Mouse (Mus musculus): ENCODE results near the gene Tmem163. TPM values are rescaled to one million over a fixed set of nuclear protein-coding genes. Genes with fewer than 3 reads are reported as not detected.

The Tmem163 gene
- total and polyA plus RNA-seq, 3 experiments: 5.2 to 21.6 (median 6.5) TPM

- no peak overlapping the region for H3K9ac ChIP-seq (ENCODE audit: low read depth, low read length)
- H3K4me3 ChIP-seq: no peak overlapping the region
- DNase-seq: no peak
- no peaks in the 10 kb centered on the region for H3K27me3 ChIP-seq (ENCODE audit: control insufficient read depth, insufficient read depth, low read length)
- no peaks in the 10 kb centered on the region for H3K36me3 ChIP-seq (ENCODE audit: control insufficient read depth, insufficient read depth, low read length)
- no peaks in the 10 kb centered on the region for H3K79me2 ChIP-seq (replicated peaks; ENCODE audit: control insufficient read depth, insufficient read depth, low read length)
- no peak overlapping the region for H3K27ac ChIP-seq
- H3K4me1 ChIP-seq (ENCODE audit: control insufficient read depth, insufficient read depth, low read length): no peaks in the 10 kb centered on the region
- 82% methylated on average over 7 of the region's 7 CpGs for WGBS
- intact Hi-C loops (cut with DNase I): loop anchor here (1.0 to 5.0 kb wide), 3 partner anchors 47 to 447 kb away; no protein-coding TSS in a partner anchor
- no peak for TF ChIP-seq CTCF (IDR thresholded peaks at IDR 0.05)
- no peak for TF ChIP-seq POLR2A (IDR thresholded peaks at IDR 0.05; ENCODE audit: insufficient read depth, low read depth, low read length)
- no peak for TF ChIP-seq EP300 (IDR thresholded peaks at IDR 0.05; ENCODE audit: insufficient read depth, low read depth, low read length)
These were observed 219.8 kb downstream of the Tmem163 start for GRCm38 (mm10) chr1:127459576-127459975.

GRCm38 (mm10) chr1:127459015-127459451 lies 220.3 kb downstream of the Tmem163 start:
- Histone ChIP-seq H3K79me2 (replicated peaks; ENCODE audit: control insufficient read depth, insufficient read depth, low read length) (no peaks in the 10 kb centered on the region), H3K4me3 (no peak overlapping the region), H3K9ac (ENCODE audit: low read depth, low read length) (no peak overlapping the region), H3K36me3 (ENCODE audit: control insufficient read depth, insufficient read depth, low read length) (no peaks in the 10 kb centered on the region), H3K27me3 (ENCODE audit: control insufficient read depth, insufficient read depth, low read length) (no peaks in the 10 kb centered on the region), H3K27ac (no peak overlapping the region), H3K4me1 (ENCODE audit: control insufficient read depth, insufficient read depth, low read length) (no peaks in the 10 kb centered on the region)
- peak; percentile 53 to 55 for DNase-seq
- intact Hi-C loops (cut with DNase I): loop anchor here (1.0 to 5.0 kb wide), 3 partner anchors 47 to 446 kb away; no protein-coding TSS in a partner anchor
- no peak for TF ChIP-seq POLR2A (IDR thresholded peaks at IDR 0.05; ENCODE audit: insufficient read depth, low read depth, low read length)
- TF ChIP-seq CTCF (IDR thresholded peaks at IDR 0.05): peak; percentile 91; the same call in 1 of the 2 replicates
- TF ChIP-seq EP300 (IDR thresholded peaks at IDR 0.05; ENCODE audit: insufficient read depth, low read depth, low read length): peak; percentile 72; the same call in 1 of the 2 replicates
- 20% methylated on average over 6 of the region's 6 CpGs for WGBS

DNA sequence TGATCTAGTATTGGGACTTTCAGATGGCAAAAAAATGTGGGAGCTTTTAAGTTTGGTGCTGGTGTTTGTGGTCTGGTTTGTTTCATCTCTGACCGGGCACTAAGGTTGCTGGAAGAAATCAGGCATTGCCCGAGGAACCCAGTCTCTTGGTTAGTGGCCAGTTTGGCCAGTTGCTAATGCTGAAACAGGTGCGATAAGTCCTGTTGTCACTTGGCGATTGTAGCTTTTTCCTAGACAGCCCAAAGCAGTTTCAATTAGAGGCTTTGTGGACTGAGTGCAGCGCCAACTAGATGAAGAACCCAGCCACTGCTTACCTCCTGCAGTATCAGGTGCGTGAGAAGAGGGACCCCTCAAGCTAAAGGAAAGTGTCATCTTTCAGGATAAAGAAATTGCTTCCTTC lies 226.0 kb downstream of the Tmem163 start:
- no peak for TF ChIP-seq EP300 (IDR thresholded peaks at IDR 0.05; ENCODE audit: insufficient read depth, low read depth, low read length)
- no peak for TF ChIP-seq CTCF (IDR thresholded peaks at IDR 0.05)
- no peak for TF ChIP-seq POLR2A (IDR thresholded peaks at IDR 0.05; ENCODE audit: insufficient read depth, low read depth, low read length)

GRCm38 (mm10) chr1:127444836-127445485 lies 234.4 kb downstream of the Tmem163 start:
- no peaks in the 10 kb centered on the region for H3K79me2 ChIP-seq (replicated peaks; ENCODE audit: control insufficient read depth, insufficient read depth, low read length)
- 49% methylated on average over 5 of the region's 5 CpGs for whole genome bisulfite sequencing

More for the DNA sequence above, 226.0 kb downstream of the Tmem163 start:
- Histone ChIP-seq H3K27me3 (ENCODE audit: control insufficient read depth, insufficient read depth, low read length) (no peaks in the 10 kb centered on the region), H3K36me3 (ENCODE audit: control insufficient read depth, insufficient read depth, low read length) (no peaks in the 10 kb centered on the region), H3K79me2 (replicated peaks; ENCODE audit: control insufficient read depth, insufficient read depth, low read length) (no peaks in the 10 kb centered on the region), H3K4me1 (ENCODE audit: control insufficient read depth, insufficient read depth, low read length) (no peaks in the 10 kb centered on the region), H3K4me3 (no peak overlapping the region), H3K27ac (no peak overlapping the region), H3K9ac (ENCODE audit: low read depth, low read length) (no peak overlapping the region)
- intact Hi-C loops (cut with DNase I): no loop called here
- WGBS: 90% methylated on average over 6 of the region's 6 CpGs
- no peak for DNase-seq

GRCm38 (mm10) chr1:127442880-127443877 lies 236.2 kb downstream of the Tmem163 start:
- peaks cover 11% of the 10 kb centered on the region for H3K4me1 ChIP-seq (ENCODE audit: control insufficient read depth, insufficient read depth, low read length)
- no peak overlapping the region for H3K9ac ChIP-seq (ENCODE audit: low read depth, low read length)
- whole genome bisulfite sequencing: 42% methylated on average over 14 of the region's 14 CpGs
- H3K27me3 ChIP-seq (ENCODE audit: control insufficient read depth, insufficient read depth, low read length): no peaks in the 10 kb centered on the region
- H3K36me3 ChIP-seq (ENCODE audit: control insufficient read depth, insufficient read depth, low read length): no peaks in the 10 kb centered on the region
- no peak overlapping the region for H3K27ac ChIP-seq
- peak in 1 of 2 experiments; percentile 20 for DNase-seq
- no peaks in the 10 kb centered on the region for H3K79me2 ChIP-seq (replicated peaks; ENCODE audit: control insufficient read depth, insufficient read depth, low read length)
- intact Hi-C loops (cut with DNase I): no loop called here
- no peak overlapping the region for H3K4me3 ChIP-seq
- TF ChIP-seq EP300 (IDR thresholded peaks at IDR 0.05; ENCODE audit: insufficient read depth, low read depth, low read length): no peak
- TF ChIP-seq CTCF (IDR thresholded peaks at IDR 0.05): no peak
- no peak for TF ChIP-seq POLR2A (IDR thresholded peaks at IDR 0.05; ENCODE audit: insufficient read depth, low read depth, low read length)

More at GRCm38 (mm10) chr1:127444836-127445485, 234.4 kb downstream of the Tmem163 start:
- Histone ChIP-seq H3K36me3 (ENCODE audit: control insufficient read depth, insufficient read depth, low read length) (no peaks in the 10 kb centered on the region), H3K4me1 (ENCODE audit: control insufficient read depth, insufficient read depth, low read length) (peaks cover 11% of the 10 kb centered on the region), H3K4me3 (no peak overlapping the region), H3K9ac (ENCODE audit: low read depth, low read length) (no peak overlapping the region), H3K27ac (no peak overlapping the region), H3K27me3 (ENCODE audit: control insufficient read depth, insufficient read depth, low read length) (no peaks in the 10 kb centered on the region)
- TF ChIP-seq CTCF (IDR thresholded peaks at IDR 0.05): no peak
- no peak for TF ChIP-seq EP300 (IDR thresholded peaks at IDR 0.05; ENCODE audit: insufficient read depth, low read depth, low read length)
- no peak for TF ChIP-seq POLR2A (IDR thresholded peaks at IDR 0.05; ENCODE audit: insufficient read depth, low read depth, low read length)
- intact Hi-C loops (cut with DNase I): no loop called here
- DNase-seq: peak in 1 of 2 experiments; percentile 52

Data from heart, adult 2 months (tissue).